Mouse (Mus musculus): ENCODE measurements at regions not wholly inside any gene's neighbourhood (a gene's known extent, or its start where the extent isn't known, plus 50 kb on each side); places are given as distances from the start of the nearest gene placed in this dataset.
A peak's percentile ranks its signal among the peaks of the same experiment; 100 is the strongest.

DNA sequence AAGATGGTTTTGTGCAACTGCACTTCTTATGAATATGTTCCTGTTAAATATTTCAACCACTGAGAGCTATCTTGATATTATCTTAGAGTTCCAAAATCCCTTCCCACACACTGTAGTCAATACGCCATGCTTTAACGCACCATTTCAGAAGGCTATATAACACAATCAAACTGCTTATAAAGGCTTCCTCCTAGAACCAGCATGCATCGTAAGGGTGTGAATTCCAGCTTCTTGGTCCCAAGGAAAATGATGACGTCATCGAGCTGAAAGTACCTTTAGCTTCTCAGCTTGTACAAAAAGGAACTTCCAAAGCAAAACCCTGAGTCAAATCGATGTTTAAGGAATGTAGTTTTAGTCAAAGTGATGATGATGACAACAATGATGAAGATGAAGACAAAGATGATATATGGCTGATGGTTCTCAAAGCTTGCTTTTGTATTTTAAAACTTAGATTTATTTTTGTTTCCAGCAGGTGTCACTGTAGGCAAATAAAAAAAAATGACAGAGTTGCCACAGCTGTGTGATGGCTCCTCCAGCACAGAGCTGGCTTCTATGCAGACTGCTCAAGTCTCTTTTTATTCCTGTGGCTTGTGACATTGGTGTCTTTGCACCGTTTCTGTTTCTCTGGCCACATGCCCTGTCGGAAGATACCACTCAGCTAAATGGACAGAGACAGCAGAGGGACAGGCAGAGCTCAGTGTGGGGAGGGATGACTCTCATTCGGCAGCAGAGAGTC is 150.6 kb upstream of the Dnajc19 start:
- DNase-seq: no peak

DNA sequence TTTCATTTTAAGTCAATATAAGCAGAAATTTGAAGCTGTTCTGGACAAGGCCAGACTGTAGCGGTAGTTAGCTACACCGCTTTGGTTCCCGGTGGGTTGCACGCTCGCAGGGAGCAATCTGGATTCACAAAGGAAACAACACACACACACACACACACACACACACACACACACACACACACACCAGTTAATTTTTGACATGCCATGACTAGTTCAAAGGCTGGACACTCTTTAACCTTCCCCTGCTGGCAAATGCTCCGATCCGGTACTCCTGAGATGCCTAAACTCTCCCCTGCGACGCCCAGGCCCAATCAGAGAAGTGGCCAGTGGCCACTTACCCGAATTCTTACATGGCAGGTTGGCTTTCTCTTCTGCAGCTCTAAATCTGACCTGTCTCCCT is 141.2 kb upstream of the Dnajc19 start:
- DNase-seq: peak; percentile 5

GRCm38 (mm10) chr3:34219741-34220310 is 138.7 kb upstream of the Dnajc19 start:
- no peak for DNase-seq

GRCm38 (mm10) chr3:34219096-34219495 is 138.0 kb upstream of the Dnajc19 start:
- no peak for DNase-seq

DNA sequence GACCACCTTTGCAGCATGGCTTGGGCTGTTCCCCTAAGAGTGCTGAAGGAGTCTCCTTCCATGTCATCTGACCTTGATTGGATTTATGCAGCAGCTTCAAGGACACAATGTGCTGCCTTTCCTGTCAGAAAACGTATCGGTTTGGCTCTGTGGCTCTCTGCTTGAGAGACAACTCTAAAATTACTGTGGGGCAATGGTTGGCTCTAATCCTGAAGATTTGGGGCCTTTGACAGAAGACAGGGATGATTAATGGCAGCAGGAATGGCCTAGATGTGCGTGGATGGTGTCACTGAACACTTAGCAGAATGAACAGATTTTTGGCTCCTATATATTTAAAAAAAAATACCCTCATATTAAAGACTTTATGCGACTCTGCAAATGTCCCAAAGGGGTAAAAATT is 136.8 kb upstream of the Dnajc19 start:
- no peak for DNase-seq

- DNase-seq: no peak
Measured at GRCm38 (mm10) chr3:34214233-34214632, 133.1 kb upstream of the Dnajc19 start.

DNA sequence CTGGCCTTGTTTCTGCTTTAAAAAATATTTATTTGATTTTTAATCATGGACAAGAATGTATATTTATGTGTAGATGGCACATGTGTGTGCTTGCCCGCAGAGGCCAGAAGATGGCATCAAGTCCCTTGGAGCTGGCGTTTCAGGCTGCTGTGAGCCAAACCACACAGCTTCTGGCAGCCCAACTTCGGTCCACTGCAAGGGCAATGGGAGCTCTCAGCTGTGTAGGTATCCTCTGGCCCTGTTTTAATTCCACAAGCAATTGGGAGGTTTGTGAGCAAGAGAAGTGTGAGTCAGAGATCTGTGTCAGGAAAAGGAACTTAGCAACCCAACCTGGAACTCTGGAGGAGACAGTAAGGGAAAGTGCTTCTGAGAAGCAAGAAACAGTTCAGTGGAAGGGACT is 125.3 kb upstream of the Dnajc19 start:
- DNase-seq: no peak

DNA sequence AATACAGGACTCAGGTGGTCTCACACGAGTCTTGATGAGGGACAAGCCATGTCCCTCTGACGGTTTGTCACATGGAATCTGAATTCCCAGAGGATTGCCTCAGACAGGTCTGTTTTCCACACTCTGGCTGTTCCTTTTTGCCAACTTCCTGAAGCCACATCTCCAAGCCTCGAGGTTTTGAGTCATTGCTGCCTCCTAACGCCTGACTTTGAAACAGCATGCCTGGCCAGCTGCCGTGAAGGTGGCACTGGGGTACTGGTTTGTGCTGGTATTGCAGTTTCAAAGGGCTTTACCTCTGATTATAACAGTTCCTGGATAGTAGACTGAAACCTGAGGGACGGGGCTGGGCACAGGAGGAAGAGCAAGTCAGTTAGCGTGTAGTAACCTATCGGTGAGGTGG is 117.1 kb upstream of the Dnajc19 start:
- peak; percentile 67 for DNase-seq

DNA sequence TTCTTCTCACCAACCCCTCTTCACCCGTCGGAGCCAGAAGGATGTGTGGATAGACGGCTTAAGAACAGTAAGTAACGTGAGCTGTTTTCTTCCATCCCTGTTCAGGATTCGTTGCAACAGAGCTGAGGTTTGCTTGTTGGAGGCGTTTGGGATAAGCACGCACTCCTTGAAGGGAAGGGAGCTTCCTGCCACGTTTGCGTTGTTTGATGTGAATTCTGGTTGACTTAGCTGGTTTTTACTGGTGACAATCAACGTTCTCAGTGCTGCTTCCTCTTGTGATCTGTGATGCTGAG is 116.0 kb upstream of the Dnajc19 start:
- no peak for DNase-seq

DNA sequence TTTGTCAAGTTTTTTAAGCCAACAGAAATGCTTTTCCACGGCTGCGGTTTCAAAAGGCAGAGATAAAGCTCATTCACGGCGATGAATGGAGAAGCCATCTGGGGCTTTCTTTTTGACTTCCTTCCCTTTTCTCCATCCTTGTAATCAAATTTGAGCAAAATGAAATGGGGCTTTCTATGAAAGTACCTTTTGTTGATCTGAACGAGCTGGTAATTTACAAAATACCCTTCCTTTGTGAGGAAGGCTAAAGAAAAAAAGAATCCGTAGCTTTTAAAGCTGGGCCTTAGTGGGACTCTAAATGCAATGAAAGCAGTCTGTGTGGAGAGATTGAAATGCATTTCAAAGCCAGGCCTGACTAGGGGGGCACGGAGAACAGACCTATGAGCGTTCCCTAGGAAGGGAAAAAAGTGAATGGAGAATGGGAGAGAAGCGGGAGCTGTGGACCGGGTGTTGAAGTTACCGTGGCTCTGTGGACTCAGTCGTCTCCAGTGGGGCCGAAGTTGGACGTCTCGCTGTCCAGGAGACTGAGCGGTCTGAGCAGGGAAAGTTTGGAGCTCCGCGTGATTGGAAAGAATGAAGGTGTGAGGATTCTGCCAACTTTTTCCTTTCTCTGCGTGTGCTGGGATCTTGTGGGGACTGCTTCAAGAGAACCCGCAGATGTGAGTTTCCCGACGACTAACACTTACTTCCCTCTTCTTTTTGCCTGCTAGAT is 115.5 kb upstream of the Dnajc19 start:
- no peak for DNase-seq

DNA sequence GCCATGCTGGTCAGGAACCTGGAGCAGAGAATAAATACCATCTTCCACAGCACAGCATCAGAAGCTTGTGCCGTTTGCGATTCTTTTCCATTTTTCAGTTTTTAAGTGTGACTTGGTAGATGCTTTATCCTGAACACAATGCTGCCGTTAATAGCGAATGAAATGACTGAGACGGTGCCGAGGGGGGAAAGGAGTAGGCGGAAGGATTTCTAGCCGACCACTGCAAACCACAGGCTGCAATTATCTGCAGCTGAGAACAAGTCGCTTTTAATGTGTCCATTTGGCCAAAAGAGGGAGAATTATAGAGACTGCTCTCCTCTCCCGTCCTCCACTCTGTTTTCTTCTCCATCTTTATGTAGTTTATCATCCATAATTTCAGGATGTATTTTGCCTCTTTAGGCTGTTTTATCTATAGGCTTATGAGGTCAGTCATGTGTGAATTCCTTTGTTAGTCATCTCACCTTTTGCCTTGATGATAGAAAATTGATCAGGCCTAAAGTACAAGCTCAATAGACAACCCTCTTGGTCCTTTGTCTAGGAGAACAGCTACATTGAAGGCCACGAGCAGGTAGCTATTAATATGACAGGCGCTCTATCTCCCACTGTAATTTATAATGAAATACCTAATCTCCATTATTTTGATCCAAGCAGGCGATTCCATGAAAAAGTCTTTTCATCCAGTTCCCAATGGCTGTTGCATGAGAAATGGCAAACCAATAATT is 114.8 kb upstream of the Dnajc19 start:
- DNase-seq: no peak

- DNase-seq: no peak
Measured at GRCm38 (mm10) chr3:34173416-34174097, 92.4 kb upstream of the Dnajc19 start.

DNA sequence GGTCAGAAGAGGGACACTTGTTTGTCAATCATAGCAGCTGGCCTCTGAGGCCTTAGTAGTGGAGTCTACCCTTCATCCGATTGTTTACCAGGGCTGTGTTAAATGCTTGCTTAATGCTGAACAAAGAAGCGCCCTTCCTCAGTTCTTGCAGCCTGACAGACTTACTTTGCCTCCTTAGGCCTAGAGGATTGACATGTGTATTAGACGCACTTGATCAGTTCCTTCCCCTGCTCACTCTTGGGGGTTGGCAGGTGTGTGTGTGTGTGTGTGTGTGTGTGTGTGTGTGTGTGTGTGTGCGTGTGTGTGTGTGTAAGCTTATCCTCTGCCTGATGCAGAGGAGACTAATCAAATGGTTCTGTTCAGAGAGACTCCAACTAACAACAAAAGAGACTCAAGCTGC is 91.8 kb upstream of the Dnajc19 start:
- no peak for DNase-seq

GRCm38 (mm10) chr3:34171893-34172292 is 90.8 kb upstream of the Dnajc19 start:
- no peak for DNase-seq

DNA sequence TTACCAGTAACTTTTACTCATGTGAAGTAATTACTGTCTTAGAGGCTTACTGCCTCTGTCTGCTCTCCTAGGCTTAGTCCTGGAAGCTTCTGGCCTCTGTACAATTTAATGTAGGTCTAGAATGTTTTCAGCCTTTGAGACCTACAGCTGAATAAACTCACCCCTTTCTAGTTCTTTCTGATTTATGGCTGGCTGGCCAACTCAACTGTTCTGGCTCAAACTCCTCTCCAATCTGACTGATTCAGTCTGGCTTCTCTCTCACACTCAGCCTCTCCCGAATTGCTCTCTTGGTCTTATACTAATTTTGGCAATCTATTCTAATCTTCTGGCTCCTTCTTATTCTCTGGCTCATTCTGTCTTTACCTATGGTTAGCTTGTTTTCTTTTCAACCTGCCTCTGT is 87.0 kb upstream of the Dnajc19 start:
- DNase-seq: no peak

DNA sequence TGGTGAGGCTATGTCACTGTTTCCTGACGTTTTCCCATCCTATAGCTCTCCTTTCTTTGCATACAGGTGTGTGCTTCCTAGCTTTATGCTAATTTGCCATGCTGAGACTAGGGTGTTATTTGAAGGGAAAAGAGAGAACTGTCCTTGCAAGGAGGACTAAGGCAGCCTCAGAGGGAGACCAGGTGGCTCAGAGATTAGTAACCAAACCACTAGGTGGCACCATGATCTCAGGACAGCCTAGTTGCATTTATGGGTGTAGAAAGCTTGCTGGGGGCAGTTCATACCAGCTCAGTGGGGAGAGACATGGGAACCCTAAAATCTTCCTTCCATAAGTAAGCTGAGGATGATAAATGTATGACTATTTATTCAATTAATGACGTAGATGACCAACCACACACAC is 68.9 kb upstream of the Dnajc19 start:
- no peak for DNase-seq

DNA sequence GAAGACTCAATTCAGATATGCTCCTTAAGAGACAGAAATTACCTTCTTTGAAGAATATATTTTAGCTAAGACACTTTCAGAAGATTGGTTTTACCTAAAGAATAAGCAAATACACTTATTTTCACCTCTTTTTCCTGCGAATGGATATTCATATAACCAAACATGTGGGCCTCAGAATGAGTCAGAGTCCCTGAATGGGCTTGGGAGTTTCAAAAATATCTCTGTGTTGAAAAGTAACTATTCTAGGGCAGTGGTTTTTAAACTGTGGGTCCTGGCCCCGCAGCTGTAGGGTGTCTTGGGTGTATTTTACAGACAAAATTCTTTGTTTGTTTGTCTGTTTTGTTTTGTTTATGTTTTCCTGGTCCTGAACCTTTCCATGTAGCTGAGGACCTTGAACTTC is 62.5 kb upstream of the Dnajc19 start:
- no peak for DNase-seq

GRCm38 (mm10) chr3:34139227-34139626 is 58.1 kb upstream of the Dnajc19 start:
- no peak for DNase-seq

DNA sequence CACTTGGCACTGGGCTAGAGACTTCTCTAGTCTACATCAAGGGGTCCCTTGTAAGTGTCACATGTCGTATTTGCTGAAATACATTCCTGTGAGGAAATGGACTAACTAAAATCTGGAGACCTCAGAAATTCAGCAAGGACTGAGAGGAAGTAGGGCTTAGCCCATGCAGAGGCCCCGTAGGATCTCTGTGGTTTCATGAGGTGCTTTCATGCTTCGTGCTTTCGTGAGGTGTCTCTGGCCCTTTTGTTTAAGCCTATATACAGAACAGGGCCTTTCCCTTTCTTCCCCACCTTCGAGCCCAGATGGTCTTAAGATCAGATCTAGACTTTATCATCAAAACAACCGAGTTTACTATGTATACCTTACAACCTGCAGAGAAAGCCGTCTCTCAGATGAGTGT is 56.9 kb upstream of the Dnajc19 start:
- no peak for DNase-seq

DNA sequence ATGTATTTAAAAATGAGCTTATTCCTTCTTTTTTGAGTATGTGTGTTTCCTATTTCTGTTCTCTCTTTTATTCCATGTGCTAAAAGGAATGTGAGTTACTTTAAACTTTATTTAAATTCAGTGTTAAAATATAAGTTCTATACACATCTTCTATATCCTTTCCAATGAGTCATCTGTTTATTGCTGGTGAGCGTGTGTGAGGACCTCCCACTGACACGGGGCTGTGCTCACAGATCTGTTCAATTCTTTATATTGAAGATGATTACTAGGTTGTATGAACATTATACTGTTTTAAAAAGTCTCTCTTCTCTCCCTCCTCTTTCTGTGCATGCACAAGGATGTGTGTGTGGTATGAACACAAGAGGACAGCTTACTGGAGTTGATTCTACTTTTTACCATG is 55.3 kb upstream of the Dnajc19 start:
- DNase-seq: no peak
